26 mouse cellular contexts compared by ENCODE assay signal in genomic region chr2:122571326-122571725, GRCm38 (mm10). TPM values are rescaled to one million over a fixed set of nuclear protein-coding genes. Genes with fewer than 3 reads are reported as not detected.
DNase-seq lines count a peak whose midpoint lies in the region; ATAC-seq and TF ChIP-seq lines count a peak whose summit lies in the region.
"Had no signal": no experiment of that assay in that cellular context is flagged by ENCODE, and none has a peak within 500 bp of the region (broad histone marks: within the 10 kb centered on the region; RNA-seq: fewer than 3 reads in every experiment).

No protein-coding gene starts in this region.

- H3K9me3 ChIP-seq in forebrain, postnatal 0 days (ENCODE audit: low read length) = no peaks in the 10 kb centered on the region
- H3K9me3 ChIP-seq in forebrain, embryonic 11.5 days (ENCODE audit: control insufficient read depth, low read length) = no peaks in the 10 kb centered on the region
- H3K9me3 ChIP-seq: embryonic facial prominence, embryonic 10.5 days; embryonic facial prominence, embryonic 13.5 days; forebrain, embryonic 13.5 days; hindbrain, embryonic 12.5 days; hindbrain, embryonic 15.5 days; intestine, embryonic 15.5 days had no signal

- no peaks in the 10 kb centered on the region for H3K79me2 ChIP-seq in macrophage (ENCODE audit: inconsistent target)

- no peaks in the 10 kb centered on the region for H3K4me1 ChIP-seq in forebrain, postnatal 0 days (ENCODE audit: insufficient read depth)
- no peaks in the 10 kb centered on the region for H3K4me1 ChIP-seq in forebrain, embryonic 11.5 days (replicated peaks; ENCODE audit: control insufficient read depth, insufficient read depth, low read length)
- H3K4me1 ChIP-seq: embryonic facial prominence, embryonic 13.5 days; forebrain, embryonic 13.5 days; hindbrain, embryonic 12.5 days; hindbrain, embryonic 15.5 days had no signal

- H3K27me3 ChIP-seq in forebrain, postnatal 0 days (ENCODE audit: insufficient read depth, low read length) = no peaks in the 10 kb centered on the region
- H3K27me3 ChIP-seq in forebrain, embryonic 11.5 days (ENCODE audit: control insufficient read depth, insufficient read depth, low read length) = no peaks in the 10 kb centered on the region
- H3K27me3 ChIP-seq: embryonic facial prominence, embryonic 13.5 days; forebrain, embryonic 13.5 days; hindbrain, embryonic 12.5 days; hindbrain, embryonic 15.5 days; intestine, embryonic 15.5 days had no signal

- no peak for ATAC-seq in forebrain, postnatal 0 days
- no peak for ATAC-seq in forebrain, embryonic 11.5 days (replicated peaks; ENCODE audit: low FRiP score)
- ATAC-seq: forebrain, embryonic 13.5 days; forebrain, embryonic 16.5 days; intestine, embryonic 15.5 days; Patski had no signal

- H3K4me3 ChIP-seq in forebrain, postnatal 0 days (ENCODE audit: low read depth, low read length) = no peak overlapping the region
- H3K4me3 ChIP-seq in forebrain, embryonic 11.5 days (ENCODE audit: low read depth, low read length) = no peak overlapping the region
- H3K4me3 ChIP-seq in macrophage (ENCODE audit: inconsistent target) = no peak overlapping the region
- H3K4me3 ChIP-seq: embryonic facial prominence, embryonic 10.5 days; embryonic facial prominence, embryonic 13.5 days; erythroblast, embryonic 14.5 days; forebrain, embryonic 13.5 days; gastrocnemius, adult 2 months; hindbrain, embryonic 12.5 days; hindbrain, embryonic 15.5 days; intestine, embryonic 15.5 days had no signal

- H3K9ac ChIP-seq in forebrain, postnatal 0 days = no peak overlapping the region
- H3K9ac ChIP-seq in forebrain, embryonic 11.5 days (ENCODE audit: low read length) = no peak overlapping the region
- H3K9ac ChIP-seq: embryonic facial prominence, embryonic 13.5 days; forebrain, embryonic 13.5 days; hindbrain, embryonic 12.5 days; hindbrain, embryonic 15.5 days; intestine, embryonic 15.5 days had no signal

- WGBS in forebrain, postnatal 0 days = 74% methylated on average over 4 of the region's 4 CpGs
- 83% methylated on average over 4 of the region's 4 CpGs for WGBS in forebrain, embryonic 11.5 days
- WGBS in macrophage (ENCODE audit: missing documents) = 83% methylated on average over 4 of the region's 4 CpGs

- peak; percentile 9 for DNase-seq in cerebellum, adult 11-12 months
- DNase-seq in cerebellum, adult 9-10 months = no peak
- peak; percentile 26 to 51 for DNase-seq in cerebellum, postnatal 14 days
- no peak for DNase-seq in cerebellum, adult 11 months
- DNase-seq in forebrain, postnatal 0 days = peak; percentile 40
- DNase-seq in forebrain, embryonic 11.5 days (ENCODE audit: low spot score) = no peak
- DNase-seq in embryo, embryonic 10.5 days (ENCODE audit: low spot score) = no peak
- DNase-seq: adrenal gland, postnatal 10 days; adrenal gland, postnatal 36 days; embryo, embryonic 11 days; gastrocnemius, adult 2 months; gastrocnemius, postnatal 14 days; heart, adult 11 months; kidney, adult 11 months; kidney, adult 8-10 months had no signal

- H3K27ac ChIP-seq in forebrain, postnatal 0 days (ENCODE audit: low read depth, low read length) = no peak overlapping the region
- no peak overlapping the region for H3K27ac ChIP-seq in forebrain, embryonic 11.5 days (ENCODE audit: low read depth, low read length)
- H3K27ac ChIP-seq in macrophage = peak overlapping the region; percentile 57
- H3K27ac ChIP-seq: embryonic facial prominence, embryonic 10.5 days; embryonic facial prominence, embryonic 13.5 days; forebrain, embryonic 13.5 days; gastrocnemius, adult 2 months; hindbrain, embryonic 12.5 days; hindbrain, embryonic 15.5 days; intestine, embryonic 15.5 days had no signal

- TF ChIP-seq CTCF in forebrain, postnatal 0 days (IDR thresholded peaks at IDR 0.05; ENCODE audit: low read depth) = no peak

- no peak overlapping the region for H3K4me2 ChIP-seq in forebrain, postnatal 0 days (ENCODE audit: low read depth)
- H3K4me2 ChIP-seq in forebrain, embryonic 11.5 days (ENCODE audit: low read depth, low read length, severe bottlenecking) = no peak overlapping the region
- H3K4me2 ChIP-seq: embryonic facial prominence, embryonic 13.5 days; forebrain, embryonic 13.5 days; heart, embryonic 11.5 days; hindbrain, embryonic 12.5 days; hindbrain, embryonic 15.5 days; intestine, embryonic 15.5 days had no signal

- H3K36me3 ChIP-seq in forebrain, postnatal 0 days (ENCODE audit: insufficient read depth) = no peaks in the 10 kb centered on the region
- H3K36me3 ChIP-seq in forebrain, embryonic 11.5 days (ENCODE audit: control insufficient read depth, insufficient read depth, low read length) = no peaks in the 10 kb centered on the region
- H3K36me3 ChIP-seq in macrophage (ENCODE audit: inconsistent target) = no peaks in the 10 kb centered on the region
- H3K36me3 ChIP-seq: embryonic facial prominence, embryonic 10.5 days; embryonic facial prominence, embryonic 13.5 days; hindbrain, embryonic 12.5 days; hindbrain, embryonic 15.5 days; intestine, embryonic 15.5 days had no signal

RNA-seq across cellular contexts. Expression of gene Gatm, which starts 39.8 kb away (rescaled TPM):
- 47.6 and 48.2 TPM in 2 replicates for total RNA-seq in forebrain, postnatal 0 days (2014; rRNA removed)
- polyA plus RNA-seq in forebrain, postnatal 0 days (2015; fragmentation: Nextera tagmentation; extraction: Ambion mirVana) = 53.0 and 59.7 TPM in 2 replicates
- polyA plus RNA-seq in forebrain, embryonic 11.5 days (2014; fragmentation: Nextera tagmentation; extraction: Ambion mirVana) = 19.6 and 19.9 TPM in 2 replicates
- 10 to 100 TPM in 18 of 26 experiments, 1 to 10 TPM in 8; 4.1 to 57.7 (median 18.4) TPM for total RNA-seq in macrophage (2018; cell fraction: chromatin; rRNA removed)
- total RNA-seq in macrophage (2018; cell fraction: cytosol; rRNA removed) = 10 to 100 TPM; 23.2 to 54.3 (median 32.9) TPM
- total RNA-seq in macrophage (2018; cell fraction: nucleus; rRNA removed) = 10 to 100 TPM; 10.2 to 73.4 (median 24.0) TPM
- 26.1 to 69.5 TPM (median 54.1 TPM) in 3 replicates for polyA plus RNA-seq in macrophage (2018)

Comparison
In these comparisons a context has a peak if more than half of its experiments do, and no peak if none do; other contexts are left out.
1. DNase-seq: peak in cerebellum, adult 11-12 months (single experiment), cerebellum, postnatal 14 days (2 of 2) and forebrain, postnatal 0 days (single experiment); none in cerebellum, adult 9-10 months (single experiment), cerebellum, adult 11 months (single experiment), forebrain, embryonic 11.5 days (single experiment) and embryo, embryonic 10.5 days (single experiment).